Mouse (Mus musculus) embryonic fibroblast, embryonic 13.5 days (primary cell): ENCODE results near the gene Rffl. TPM values are rescaled to one million over a fixed set of nuclear protein-coding genes. Genes with fewer than 3 reads are reported as not detected.
A peak's percentile ranks its signal among the peaks of the same experiment; 100 is the strongest.

Source experiments
- H3K27ac ChIP-seq: 2 replicates; pipeline ENCODE4 v1.5.1; 2012; ENCODE audit warnings: low read length, control low read depth, inconsistent platforms; ENCODE audit not compliant: insufficient read depth
- H3K4me1 ChIP-seq: 2 replicates; pipeline ENCODE4 v1.6.1; 2011; ENCODE audit warnings: low read length; ENCODE audit not compliant: control insufficient read depth, insufficient read depth
- H3K4me3 ChIP-seq: 2 replicates; pipeline ENCODE4 v1.5.1; 2011; ENCODE audit warnings: mild to moderate bottlenecking, control low read depth, low read length; ENCODE audit not compliant: insufficient read depth
- CTCF ChIP-seq: IDR thresholded peaks from 2 replicates; pipeline ENCODE4 v1.5.1; 2011; ENCODE audit warnings: mild to moderate bottlenecking, control low read depth, low read length, moderate library complexity, borderline replicate concordance; ENCODE audit not compliant: insufficient read depth
- POLR2A ChIP-seq: IDR thresholded peaks from 2 replicates; pipeline ENCODE4 v1.6.1; 2011; ENCODE audit warnings: low read depth, mild to moderate bottlenecking, control low read depth, low read length, moderate library complexity
- polyA plus RNA-seq: library from polyadenylated mRNA; stranded (reverse); fragments of >200 nt; gene quantifications from 2 replicates; pipeline ENCODE4 v1.2.4, GENCODE M21; 2011; ENCODE audit warnings: low read depth; ENCODE audit not compliant: missing spikeins, insufficient read length

The Rffl gene
- polyA plus RNA-seq, 1 experiment: 5.7 TPM

GRCm38 (mm10) chr11:82901606-82902310 lies 30.7 kb upstream of the Rffl start:
- Histone ChIP-seq H3K4me3 (no peak overlapping the region), H3K27ac (no peak overlapping the region), H3K4me1 (no peaks in the 10 kb centered on the region)
- TF ChIP-seq POLR2A: no peak
- TF ChIP-seq CTCF: no peak

- Histone ChIP-seq H3K4me3 (no peak overlapping the region), H3K27ac (no peak overlapping the region), H3K4me1 (no peaks in the 10 kb centered on the region)
- TF ChIP-seq POLR2A (no peak), CTCF (no peak)
Observed at GRCm38 (mm10) chr11:82899720-82900119, 28.7 kb upstream of the Rffl start.

GRCm38 (mm10) chr11:82897478-82897877 lies 26.5 kb upstream of the Rffl start:
- Histone ChIP-seq H3K27ac (no peak overlapping the region), H3K4me1 (no peaks in the 10 kb centered on the region), H3K4me3 (no peak overlapping the region)
- TF ChIP-seq POLR2A: no peak
- TF ChIP-seq CTCF: no peak

GRCm38 (mm10) chr11:82891936-82892335 lies 20.9 kb upstream of the Rffl start, which contains the start of gene Fndc8:
Fndc8 (plus strand) TSS chr11:82892124.
- TF ChIP-seq CTCF (no peak), POLR2A (no peak)
- H3K27ac ChIP-seq: no peak within 1 kb of the TSS
- no peak within 1 kb of the TSS for H3K4me3 ChIP-seq
- no peaks in the 10 kb centered on the region for H3K4me1 ChIP-seq

GRCm38 (mm10) chr11:82890342-82890762 lies 19.3 kb upstream of the Rffl start, which contains the start of gene Rad51d:
Rad51d (minus strand) TSS chr11:82890614.
- TF ChIP-seq CTCF: peak; percentile 93
- peak; percentile 75 for TF ChIP-seq POLR2A
- Histone ChIP-seq H3K4me1 (no peaks in the 10 kb centered on the region), H3K4me3 (peak within 1 kb of the TSS; percentile 76), H3K27ac (0 out of 2 replicates have a peak within 1 kb of the TSS, but pooled peaks have one; percentile 14)

DNA sequence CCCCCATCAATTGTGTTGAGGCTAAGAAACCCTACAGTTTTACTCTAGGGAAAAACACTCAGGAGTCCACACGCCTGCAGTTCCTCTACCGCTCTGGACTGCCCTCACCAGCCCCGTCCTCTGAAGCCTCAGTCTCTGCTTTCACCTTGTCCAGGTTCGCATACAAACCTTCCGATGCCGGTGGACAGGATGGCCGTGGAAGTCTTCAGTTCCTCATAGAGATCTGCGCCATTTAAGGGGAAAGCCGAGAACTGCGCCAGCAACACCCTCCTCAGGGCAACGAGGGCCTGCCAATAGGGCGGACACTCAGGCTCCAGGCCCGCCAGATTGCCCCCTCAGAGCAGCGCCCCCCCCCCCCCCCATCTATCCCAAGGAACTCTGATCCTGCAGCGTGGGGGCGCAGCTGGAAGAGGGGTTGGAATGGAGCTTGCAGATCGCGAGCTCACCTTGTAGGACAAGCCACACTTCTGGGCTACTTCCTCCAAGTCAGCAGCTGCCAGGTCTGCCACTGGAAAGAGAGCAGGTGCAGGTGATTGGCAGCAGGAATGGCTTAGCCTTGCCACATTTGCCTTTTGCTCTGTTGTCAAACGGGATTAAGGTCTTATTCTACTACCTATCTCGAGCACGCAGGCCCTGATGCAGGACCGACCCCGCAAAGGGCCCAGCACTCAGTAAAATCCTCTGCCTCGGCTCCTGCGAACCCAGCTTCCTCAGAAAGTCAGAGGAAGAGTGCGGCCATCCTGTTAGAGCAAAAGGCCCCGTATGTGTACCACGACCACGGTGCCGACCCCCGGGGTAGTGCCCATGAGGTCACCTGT lies 18.7 kb upstream of the Rffl start:
- Histone ChIP-seq H3K4me1 (no peaks in the 10 kb centered on the region), H3K27ac (0 out of 2 replicates have a peak overlapping the region, but pooled peaks have one; percentile 14), H3K4me3 (peak overlapping the region; percentile 76)
- TF ChIP-seq POLR2A: peak; percentile 43; the same call in 1 of the 2 replicates
- TF ChIP-seq CTCF: no peak

GRCm38 (mm10) chr11:82888491-82888946 lies 17.5 kb upstream of the Rffl start:
- Histone ChIP-seq H3K27ac (no peak overlapping the region), H3K4me3 (no peak overlapping the region), H3K4me1 (no peaks in the 10 kb centered on the region)
- TF ChIP-seq CTCF: no peak
- TF ChIP-seq POLR2A: no peak

GRCm38 (mm10) chr11:82886559-82886958 lies 15.5 kb upstream of the Rffl start:
- H3K4me3 ChIP-seq: no peak overlapping the region
- TF ChIP-seq CTCF: no peak
- TF ChIP-seq POLR2A: no peak
- no peak overlapping the region for H3K27ac ChIP-seq
- H3K4me1 ChIP-seq: no peaks in the 10 kb centered on the region

GRCm38 (mm10) chr11:82883180-82883579 lies 12.2 kb upstream of the Rffl start:
- TF ChIP-seq CTCF (no peak), POLR2A (no peak)
- H3K27ac ChIP-seq: no peak overlapping the region
- no peak overlapping the region for H3K4me3 ChIP-seq
- H3K4me1 ChIP-seq: no peaks in the 10 kb centered on the region
